Mouse (Mus musculus) Muller cell, postnatal 12 days (primary cell): Measurements from ENCODE around the gene Cmip.
"Not testable (repeated sequence)": the region's sequence is repeated elsewhere in the genome, so short reads cannot be mapped to it uniquely, and the experiment has no call there.

Source experiments
- DNase-seq: peaks from one replicate; pipeline ENCODE4 v3.0.0-alpha.2; 2015; ENCODE audit errors: inconsistent ontology term

The Cmip gene

GRCm38 (mm10) chr8:117417830-117418229 is 161.0 kb downstream of the Cmip start:
- DNase-seq: no peak

- no peak for DNase-seq
These were observed 164.1 kb downstream of the Cmip start for GRCm38 (mm10) chr8:117420841-117421534.

- no peak for DNase-seq
These were observed 165.0 kb downstream of the Cmip start for GRCm38 (mm10) chr8:117421838-117422237.

- DNase-seq: peak; percentile 40
These were observed 165.5 kb downstream of the Cmip start for GRCm38 (mm10) chr8:117422343-117422742.

- DNase-seq: peak; percentile 79
These were observed 166.2 kb downstream of the Cmip start for GRCm38 (mm10) chr8:117423029-117423428.

- not testable (repeated sequence) for DNase-seq
These were observed 171.0 kb downstream of the Cmip start for GRCm38 (mm10) chr8:117427816-117428215.

- no peak for DNase-seq
These were observed 171.8 kb downstream of the Cmip start for GRCm38 (mm10) chr8:117428524-117429162.

- no peak for DNase-seq
These were observed 173.8 kb downstream of the Cmip start for GRCm38 (mm10) chr8:117430624-117431023.

- no peak for DNase-seq
These were observed 174.7 kb downstream of the Cmip start for GRCm38 (mm10) chr8:117431554-117431953.

- no peak for DNase-seq
These were observed 175.2 kb downstream of the Cmip start for GRCm38 (mm10) chr8:117432111-117432510.

- DNase-seq: no peak
These were observed 177.1 kb downstream of the Cmip start for GRCm38 (mm10) chr8:117433968-117434367.

- DNase-seq: no peak
These were observed 179.9 kb downstream of the Cmip start for GRCm38 (mm10) chr8:117436786-117437185.

- no peak for DNase-seq
These were observed 180.8 kb downstream of the Cmip start for GRCm38 (mm10) chr8:117437616-117438015.

- DNase-seq: no peak
These were observed 183.5 kb downstream of the Cmip start for GRCm38 (mm10) chr8:117440317-117440716.

- no peak for DNase-seq
These were observed 183.9 kb downstream of the Cmip start for GRCm38 (mm10) chr8:117440759-117441158.

- DNase-seq: no peak
These were observed 188.6 kb downstream of the Cmip start for GRCm38 (mm10) chr8:117445507-117445906.

- no peak for DNase-seq
These were observed 189.6 kb downstream of the Cmip start for GRCm38 (mm10) chr8:117446344-117446997.

- DNase-seq: no peak
These were observed 194.2 kb downstream of the Cmip start for GRCm38 (mm10) chr8:117451072-117451471.

GRCm38 (mm10) chr8:117453974-117454373 is 197.1 kb downstream of the Cmip start:
- no peak for DNase-seq

GRCm38 (mm10) chr8:117454516-117455116 is 197.8 kb downstream of the Cmip start:
- DNase-seq: no peak

GRCm38 (mm10) chr8:117455701-117456100 is 198.8 kb downstream of the Cmip start:
- no peak for DNase-seq

- DNase-seq: no peak
These were observed 201.6 kb downstream of the Cmip start for GRCm38 (mm10) chr8:117458440-117458839.
